Mouse (Mus musculus): ENCODE results near the gene Cenpa.
"Not testable (repeated sequence)": the region's sequence is repeated elsewhere in the genome, so short reads cannot be mapped to it uniquely, and the experiment has no call there.

Gene Cenpa

DNA sequence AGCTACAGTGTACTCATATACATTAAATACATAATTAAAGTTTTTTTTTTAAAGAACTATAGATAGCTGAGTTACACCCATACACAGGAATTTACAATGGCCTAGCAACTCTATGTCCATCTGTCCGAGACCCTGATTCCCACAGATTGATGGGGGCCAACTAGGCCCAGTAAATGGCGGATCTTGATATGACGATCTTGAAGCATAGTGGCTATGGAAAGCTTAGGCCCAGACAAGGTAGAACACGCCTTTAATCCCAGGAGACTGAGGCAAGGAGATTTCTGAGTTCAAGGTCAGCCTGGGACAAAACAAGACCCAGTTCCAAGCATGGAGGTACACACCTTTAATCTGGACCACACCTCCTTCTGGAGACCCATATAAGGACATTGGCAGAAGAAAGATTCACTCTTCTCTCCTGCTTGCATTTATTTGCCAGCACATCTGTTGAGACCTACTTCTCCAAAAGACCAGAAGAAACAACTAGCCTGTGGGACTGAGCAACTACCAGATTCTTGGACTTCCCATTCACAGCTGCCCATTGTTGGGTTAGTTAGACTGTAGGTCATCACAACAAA is 12.2 kb downstream of the Cenpa start:
- peak; percentile 50 for DNase-seq (ENCODE audit: low read depth, low spot score)

- no peak for DNase-seq (ENCODE audit: low read depth, low spot score)
These were observed 13.0 kb downstream of the Cenpa start for GRCm38 (mm10) chr5:30679593-30679992.

- DNase-seq (ENCODE audit: low read depth, low spot score) = no peak
These were observed 15.4 kb downstream of the Cenpa start for GRCm38 (mm10) chr5:30681970-30682369.

GRCm38 (mm10) chr5:30682967-30683600 is 16.5 kb downstream of the Cenpa start:
- DNase-seq (ENCODE audit: low read depth, low spot score) = no peak

GRCm38 (mm10) chr5:30683993-30684392 is 17.4 kb downstream of the Cenpa start:
- no peak for DNase-seq (ENCODE audit: low read depth, low spot score)

- peak; percentile 47 for DNase-seq (ENCODE audit: low read depth, low spot score)
These were observed 20.2 kb downstream of the Cenpa start for GRCm38 (mm10) chr5:30686781-30687180.

DNA sequence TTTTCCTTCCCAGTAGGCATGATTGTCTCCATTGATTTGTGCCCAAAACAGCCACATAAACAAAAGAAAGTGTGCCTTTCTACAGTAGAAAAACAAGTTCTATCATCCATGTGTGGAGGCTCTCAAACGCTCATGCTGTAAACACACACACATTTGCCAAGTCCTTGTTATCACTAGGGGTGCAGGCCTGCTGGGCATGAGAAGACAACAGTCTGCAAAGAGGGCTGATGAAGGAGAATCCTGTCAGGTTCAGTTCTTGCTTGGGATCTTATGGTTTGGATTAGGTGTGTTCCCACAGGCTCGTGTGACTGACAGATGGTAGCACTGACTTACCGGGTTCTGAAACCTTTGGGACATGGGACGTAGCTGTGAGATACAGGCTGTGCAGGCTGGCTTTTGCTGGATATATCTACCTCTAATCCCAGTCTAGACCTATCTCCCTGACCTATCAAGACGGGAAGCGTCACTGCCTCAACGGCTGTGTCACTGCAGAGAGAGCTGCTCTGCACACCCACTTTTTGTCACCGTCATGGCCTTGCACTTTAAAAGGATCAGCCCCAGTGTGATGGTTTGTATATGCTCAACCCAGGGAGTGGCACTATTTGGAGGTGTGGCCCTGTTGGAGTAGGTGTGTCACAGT is 33.9 kb downstream of the Cenpa start:
- no peak for DNase-seq (ENCODE audit: low read depth, low spot score)

- DNase-seq (ENCODE audit: low read depth, low spot score) = not testable (repeated sequence)
These were observed 34.8 kb downstream of the Cenpa start for GRCm38 (mm10) chr5:30701373-30701772.

DNA sequence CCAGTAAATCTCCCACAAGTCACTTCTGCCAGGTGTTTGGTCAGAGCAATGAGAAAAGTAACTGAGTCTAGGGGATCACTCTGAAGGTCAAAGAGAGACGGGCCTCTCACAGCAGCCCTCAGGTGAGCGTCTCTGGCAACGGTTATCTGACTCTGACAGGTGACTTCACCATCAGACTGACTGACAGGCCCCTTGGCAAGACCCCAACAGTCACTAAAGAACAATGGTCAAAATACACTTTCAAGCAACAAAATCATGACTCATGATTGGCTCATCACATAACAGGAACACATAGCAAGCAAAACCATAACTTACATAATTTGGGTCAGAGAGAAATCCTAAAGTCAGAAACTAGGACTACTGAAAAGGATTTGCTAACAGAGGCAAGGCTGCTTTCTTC is 35.3 kb downstream of the Cenpa start:
- no peak for DNase-seq (ENCODE audit: low read depth, low spot score)

- DNase-seq (ENCODE audit: low read depth, low spot score) = peak; percentile 88
These were observed 43.3 kb downstream of the Cenpa start for GRCm38 (mm10) chr5:30709744-30710383.

- no peak for DNase-seq (ENCODE audit: low read depth, low spot score)
These were observed 43.9 kb downstream of the Cenpa start for GRCm38 (mm10) chr5:30710486-30710885.

DNA sequence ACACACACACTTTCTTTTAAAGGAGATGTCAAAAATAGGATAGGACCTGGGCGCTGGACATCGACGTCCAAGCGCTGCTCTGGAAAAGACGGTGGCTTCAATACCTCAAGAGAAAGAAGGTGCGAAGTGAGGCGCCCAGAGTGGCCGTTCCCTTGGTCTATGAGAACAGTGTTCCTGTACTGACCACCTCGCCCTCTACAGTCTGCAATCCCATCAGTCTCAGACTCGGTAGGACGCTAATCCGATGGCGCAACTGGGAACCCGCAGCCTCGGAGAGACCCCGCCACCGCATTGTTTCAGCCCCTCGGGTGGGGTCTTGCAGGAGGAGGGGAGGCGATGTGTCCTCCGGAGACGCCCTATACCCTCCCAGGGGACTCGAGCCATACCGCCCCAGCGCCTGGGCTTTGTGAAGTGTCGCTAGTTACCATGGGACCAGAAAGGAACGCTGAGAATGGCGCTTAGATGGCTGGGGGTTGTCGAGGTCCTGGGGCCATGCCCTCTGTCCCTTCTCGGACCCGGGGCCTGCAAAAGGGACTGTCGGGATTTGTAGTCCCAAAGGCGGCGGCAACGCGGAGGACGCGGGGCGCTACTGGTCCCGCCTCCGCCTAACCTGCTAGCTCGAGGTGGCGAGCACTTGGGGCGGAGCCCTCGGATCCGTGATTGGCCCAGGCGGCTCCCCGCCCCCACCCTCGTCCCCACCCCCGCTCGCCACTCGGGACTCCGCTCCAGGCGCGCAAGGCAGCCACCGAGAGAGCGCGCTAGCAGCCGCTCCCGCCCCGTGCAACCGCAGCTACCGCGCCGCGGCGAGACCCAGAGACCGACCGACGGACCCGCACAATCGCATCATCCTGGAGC is 44.8 kb downstream of the Cenpa start, which contains the start of gene Dpysl5:
Dpysl5 (plus strand) TSS at position 418 of the 855 bp plus-strand sequence.
- DNase-seq (ENCODE audit: low read depth, low spot score) = peak; percentile 95

- DNase-seq (ENCODE audit: low read depth, low spot score) = no peak
These were observed 45.4 kb downstream of the Cenpa start for GRCm38 (mm10) chr5:30712002-30712390.

- peak; percentile 64 for DNase-seq (ENCODE audit: low read depth, low spot score)
These were observed 46.1 kb downstream of the Cenpa start for GRCm38 (mm10) chr5:30712441-30713298.

DNA sequence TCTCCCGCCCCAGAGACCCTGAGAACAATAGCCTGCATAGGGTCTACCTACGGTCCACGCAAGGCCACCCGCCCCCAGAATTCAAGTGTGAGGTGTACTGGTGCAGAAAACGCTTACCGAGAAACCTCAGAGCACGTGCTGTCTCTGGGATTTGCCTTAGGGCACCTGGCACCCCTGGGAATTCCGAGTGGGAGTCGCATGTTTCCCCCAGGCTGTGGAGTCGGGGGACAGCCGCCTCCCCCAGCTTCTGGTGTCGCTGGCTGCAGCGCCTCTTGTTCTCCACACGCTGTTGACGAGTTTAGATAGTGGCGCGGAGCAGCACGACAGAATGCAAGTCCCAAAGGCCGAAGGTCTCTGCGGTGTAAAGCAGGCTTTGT is 46.7 kb downstream of the Cenpa start:
- peak; percentile 50 for DNase-seq (ENCODE audit: low read depth, low spot score)

- DNase-seq (ENCODE audit: low read depth, low spot score) = no peak
These were observed 47.1 kb downstream of the Cenpa start for GRCm38 (mm10) chr5:30713691-30714090.

DNA sequence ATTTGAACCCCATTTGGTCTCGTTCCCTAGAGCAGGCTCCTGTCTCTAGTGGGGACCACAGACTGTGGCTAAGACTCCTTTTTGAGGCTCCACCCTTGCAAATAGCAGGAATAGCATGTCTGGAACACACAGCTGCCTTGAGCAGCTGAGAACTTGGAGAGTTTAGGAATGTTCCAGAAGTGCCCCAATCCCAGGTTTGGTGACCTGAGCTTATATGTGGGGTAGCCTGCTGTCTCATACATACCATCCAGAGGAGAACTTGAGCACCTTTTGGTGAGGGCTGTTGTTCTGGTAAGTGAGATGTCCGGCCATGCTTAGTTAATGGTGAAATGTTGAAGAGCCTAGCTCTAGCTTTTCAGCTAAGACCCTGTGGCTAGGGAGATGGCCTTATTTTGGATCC is 49.7 kb downstream of the Cenpa start:
- no peak for DNase-seq (ENCODE audit: low read depth, low spot score)

DNA sequence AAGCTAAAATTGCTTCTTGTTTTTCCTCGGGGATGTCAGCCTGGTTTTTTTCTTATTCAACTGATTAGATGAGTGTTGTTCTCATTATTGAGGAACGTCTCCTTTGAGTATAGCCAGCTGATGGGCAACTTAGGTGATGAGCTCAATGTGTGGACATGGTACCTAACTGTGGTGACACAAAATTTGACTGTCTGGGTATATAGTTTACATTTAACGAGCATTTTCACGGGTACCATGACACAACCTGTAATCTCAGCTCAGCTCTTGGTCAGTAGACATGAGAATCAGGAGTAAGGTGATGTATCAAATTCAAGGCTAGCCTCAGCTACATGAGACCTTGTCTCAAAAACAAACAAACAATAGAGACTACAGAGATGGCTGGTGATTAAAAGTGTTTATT is 50.9 kb downstream of the Cenpa start:
- DNase-seq (ENCODE audit: low read depth, low spot score) = no peak

DNA sequence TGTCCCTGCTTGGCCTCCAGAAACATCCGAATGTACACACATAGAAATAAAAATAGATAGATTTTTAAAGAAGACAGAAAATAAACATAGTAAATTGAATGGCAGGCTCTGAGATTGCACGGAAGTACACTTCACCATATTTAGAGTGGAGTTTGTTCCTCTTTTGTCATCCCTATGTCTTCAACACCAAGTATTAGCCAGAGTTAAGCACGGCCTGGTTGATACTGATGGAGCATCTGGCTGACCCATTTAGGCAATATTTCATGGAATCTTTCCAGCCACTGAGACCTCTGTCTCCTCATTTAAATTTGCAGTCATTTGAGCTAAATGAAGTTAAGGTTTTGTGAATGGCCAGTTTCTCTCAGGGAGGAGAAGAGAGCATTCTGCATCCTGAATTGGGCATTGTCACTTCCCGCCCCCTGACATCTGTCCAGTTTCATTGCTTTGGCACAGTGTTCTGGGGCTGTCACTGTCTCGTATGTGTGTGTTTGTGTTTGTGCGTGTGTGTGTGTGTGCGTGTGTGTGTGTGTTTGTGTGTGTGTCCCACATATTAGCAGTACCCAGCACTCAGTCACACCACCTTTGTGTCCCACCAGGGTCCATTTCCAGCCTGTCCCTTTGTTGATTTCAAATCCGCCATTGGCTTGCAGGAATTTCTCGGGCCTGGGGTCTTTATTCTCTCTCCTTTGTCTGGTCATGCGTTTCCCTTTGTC is 51.6 kb downstream of the Cenpa start:
- no peak for DNase-seq (ENCODE audit: low read depth, low spot score)

DNA sequence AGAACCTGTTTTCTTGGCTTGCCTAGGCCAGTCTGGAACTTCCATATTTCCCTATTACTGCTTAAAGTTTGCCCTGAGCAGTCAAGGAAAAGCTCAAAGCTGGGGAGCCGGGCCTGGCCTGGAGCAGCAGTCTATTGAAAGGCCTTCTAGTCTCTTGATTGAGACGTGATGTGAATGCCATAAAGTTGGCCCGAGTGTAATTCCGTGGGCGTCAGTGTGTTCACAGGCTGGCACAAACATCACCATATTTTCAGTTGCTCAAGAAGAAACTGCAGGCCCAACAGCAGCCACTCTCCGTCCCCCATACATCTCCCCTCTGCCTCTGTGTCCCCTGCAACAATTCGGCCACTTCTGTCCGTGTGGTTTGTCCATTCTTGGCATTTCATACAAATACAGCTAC is 55.4 kb downstream of the Cenpa start:
- no peak for DNase-seq (ENCODE audit: low read depth, low spot score)
